Mouse (Mus musculus) midbrain, embryonic 11.5 days (tissue): ENCODE measurements around the gene Cadm1. TPM values are rescaled to one million over a fixed set of nuclear protein-coding genes. Genes with fewer than 3 reads are reported as not detected.

Experiments
- ATAC-seq: fragments of 200-750 bp; cut with Nextera tagmentation; 2 replicates; pipeline ENCODE4 v1.8.0; 2017; ENCODE audit warnings: moderate TSS enrichment, moderate library complexity; ENCODE audit not compliant: low FRiP score
- DNase-seq: peaks from one replicate; pipeline ENCODE4 v3.0.0; 2015; ENCODE audit warnings: low spot score; ENCODE audit errors: missing footprints
- H3K27ac ChIP-seq: fragments of 300-500 bp; sonication (generic); 2 replicates; pipeline ENCODE4 v1.5.1; 2014; ENCODE audit warnings: low read depth, low read length
- H3K27me3 ChIP-seq: fragments of 300-500 bp; sonication (generic); 2 replicates; pipeline ENCODE4 v1.6.1; 2014; ENCODE audit warnings: mild to moderate bottlenecking, low read length, moderate library complexity, mixed read lengths; ENCODE audit not compliant: control insufficient read depth, insufficient read depth
- H3K36me3 ChIP-seq: fragments of 300-500 bp; sonication (generic); 2 replicates; pipeline ENCODE4 v1.6.1; 2014; ENCODE audit warnings: mild to moderate bottlenecking, low read length, moderate library complexity, mixed read lengths; ENCODE audit not compliant: control insufficient read depth, insufficient read depth
- H3K4me1 ChIP-seq: fragments of 300-500 bp; sonication (generic); 2 replicates; pipeline ENCODE4 v1.6.1; 2014; ENCODE audit warnings: low read length; ENCODE audit not compliant: control insufficient read depth, insufficient read depth
- H3K4me2 ChIP-seq: fragments of 300-500 bp; sonication (generic); 2 replicates; pipeline ENCODE4 v1.6.1; 2014; ENCODE audit warnings: mild to moderate bottlenecking, moderate library complexity
- H3K4me3 ChIP-seq: fragments of 300-500 bp; sonication (generic); 2 replicates; pipeline ENCODE4 v1.5.1; 2014; ENCODE audit warnings: low read depth, low read length
- H3K9ac ChIP-seq: fragments of 300-500 bp; sonication (generic); 2 replicates; pipeline ENCODE4 v1.6.1; 2014; ENCODE audit warnings: low read length
- H3K9me3 ChIP-seq: fragments of 300-500 bp; sonication (generic); 2 replicates; pipeline ENCODE4 v1.6.1; 2016; ENCODE audit warnings: low read length; ENCODE audit not compliant: control insufficient read depth
- WGBS: fragments of 180-500 bp; shearing (Covaris S2); extraction: QIAGEN DNeasy Blood & Tissue Kit; methylation state at CpG from one replicate; pipeline ENCODE4 v1.1.7; 2014; 5-methylcytosine and 5-hydroxymethylcytosine counted together
- polyA plus RNA-seq: library from polyadenylated mRNA; unstranded; fragments of >200 nt; fragmentation: Nextera tagmentation; extraction: Ambion mirVana; gene quantifications from 2 replicates; pipeline ENCODE4 v1.2.1, GENCODE M21; 2014

Cadm1 gene
- polyA plus RNA-seq, 1 experiment from 2014 or later, result 90.9 TPM

DNA sequence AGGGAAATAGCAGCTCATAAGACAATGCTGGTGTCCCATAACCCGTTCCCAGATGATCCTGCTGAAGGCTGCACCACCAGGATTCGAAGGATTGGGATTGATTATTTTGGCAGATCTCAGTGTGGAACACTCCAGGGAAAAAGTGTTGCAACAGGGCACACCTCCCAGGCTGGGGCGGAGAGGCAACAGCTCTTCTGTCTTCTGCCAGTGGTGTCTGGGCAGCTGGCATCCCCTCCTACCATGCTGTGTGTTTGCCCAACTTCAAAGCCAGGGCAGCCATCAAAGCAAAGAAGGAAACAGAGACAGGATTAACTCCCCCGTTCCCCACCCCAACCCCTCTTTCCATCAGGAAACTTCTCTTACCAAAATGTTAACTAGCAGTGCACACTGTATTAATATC, 13.7 kb upstream of the Cadm1 start:
- Histone ChIP-seq H3K9me3 (no peaks in the 10 kb centered on the region), H3K36me3 (no peaks in the 10 kb centered on the region), H3K27me3 (no peaks in the 10 kb centered on the region), H3K4me3 (no peak overlapping the region), H3K9ac (no peak overlapping the region), H3K27ac (no peak overlapping the region), H3K4me1 (no peaks in the 10 kb centered on the region), H3K4me2 (no peak overlapping the region)
- WGBS, result 46% methylated on average over 4 of the region's 4 CpGs
- ATAC-seq, result no peak
- peak; percentile 66 for DNase-seq

DNA sequence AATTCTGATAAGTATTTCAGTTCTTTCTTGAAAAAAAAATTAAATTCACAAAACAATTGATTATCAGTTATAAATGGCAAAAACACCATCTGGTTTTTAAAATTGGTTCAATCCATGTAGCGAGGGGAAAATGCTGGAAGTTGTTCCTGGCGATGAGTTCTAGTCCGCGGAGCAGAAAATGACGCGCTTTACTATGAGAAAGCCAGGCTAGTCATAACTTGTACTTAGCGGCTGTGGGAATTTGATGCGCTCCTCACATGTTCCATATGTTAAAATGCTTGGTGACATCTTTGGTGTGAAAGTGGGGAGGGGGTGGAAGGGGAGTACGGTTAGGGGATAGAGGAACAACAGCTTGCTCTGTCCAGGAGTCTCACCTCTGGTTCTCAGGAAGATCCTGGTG, 2.7 kb upstream of the Cadm1 start:
- H3K27me3 ChIP-seq, result no peaks in the 10 kb centered on the region; the same call in 1 of the 2 replicates
- H3K9ac ChIP-seq, result no peak overlapping the region
- no peaks in the 10 kb centered on the region for H3K9me3 ChIP-seq
- peaks cover 10% of the 10 kb centered on the region; the same call in 1 of the 2 replicates for H3K4me1 ChIP-seq
- H3K36me3 ChIP-seq, result no peaks in the 10 kb centered on the region
- H3K27ac ChIP-seq, result no peak overlapping the region
- H3K4me3 ChIP-seq, result no peak overlapping the region
- ATAC-seq (no peak), DNase-seq (peak; percentile 33)
- WGBS, result 94% methylated on average over 9 of the region's 9 CpGs
- H3K4me2 ChIP-seq, result no peak overlapping the region

DNA sequence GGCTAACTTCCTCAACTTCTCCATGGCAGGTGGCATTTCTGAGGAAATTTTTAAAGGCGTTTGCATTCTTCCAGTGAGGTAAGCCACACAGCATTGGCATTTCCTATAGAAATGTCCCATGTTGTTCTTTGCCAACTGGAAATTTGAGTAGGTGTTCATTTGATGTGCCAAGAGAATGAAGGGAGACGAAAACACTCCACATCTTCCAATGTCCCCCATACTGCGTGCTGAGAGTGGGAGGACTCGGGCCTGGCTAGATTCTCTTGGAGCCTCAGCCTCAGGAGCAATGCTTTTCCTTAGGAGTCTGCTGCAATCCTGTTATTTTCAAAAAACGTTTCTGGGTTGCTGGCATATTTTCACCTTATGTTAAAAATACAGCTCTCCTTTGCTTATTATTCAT, 2.2 kb upstream of the Cadm1 start:
- peaks cover 15% of the 10 kb centered on the region; the same call in 1 of the 2 replicates for H3K4me1 ChIP-seq
- no peaks in the 10 kb centered on the region for H3K36me3 ChIP-seq
- H3K4me2 ChIP-seq, result no peak overlapping the region
- WGBS, result 87% methylated on average over 5 of the region's 5 CpGs
- DNase-seq (no peak), ATAC-seq (no peak)
- H3K4me3 ChIP-seq, result no peak overlapping the region
- H3K9ac ChIP-seq, result no peak overlapping the region
- H3K9me3 ChIP-seq, result no peaks in the 10 kb centered on the region
- no peak overlapping the region for H3K27ac ChIP-seq
- no peaks in the 10 kb centered on the region; the same call in 1 of the 2 replicates for H3K27me3 ChIP-seq

GRCm38 (mm10) chr9:47529182-47529581, 791 bp upstream of the Cadm1 start:
- DNase-seq (peak; percentile 91), ATAC-seq (no peak)
- H3K9me3 ChIP-seq, result no peaks in the 10 kb centered on the region
- H3K9ac ChIP-seq, result peak overlapping the region; percentile 24
- no peaks in the 10 kb centered on the region for H3K36me3 ChIP-seq
- H3K4me1 ChIP-seq, result peaks cover 27% of the 10 kb centered on the region
- peak overlapping the region; percentile 80 for H3K4me3 ChIP-seq
- H3K27me3 ChIP-seq, result no peaks in the 10 kb centered on the region; the same call in 1 of the 2 replicates
- H3K27ac ChIP-seq, result no peak overlapping the region
- 2% methylated on average over 11 of the region's 11 CpGs for WGBS
- H3K4me2 ChIP-seq, result peak overlapping the region; percentile 62

- H3K27ac ChIP-seq, result peak overlapping the region; percentile 79
- H3K36me3 ChIP-seq, result no peaks in the 10 kb centered on the region
- no peaks in the 10 kb centered on the region for H3K9me3 ChIP-seq
- no peak for DNase-seq
- H3K4me3 ChIP-seq, result peak overlapping the region; percentile 80
- no peaks in the 10 kb centered on the region; the same call in 1 of the 2 replicates for H3K27me3 ChIP-seq
- H3K4me1 ChIP-seq, result peaks cover 27% of the 10 kb centered on the region
- under 1% methylated on average over 26 of the region's 30 CpGs for WGBS
- H3K9ac ChIP-seq, result peak overlapping the region; percentile 95
- no peak; the same call in 1 of the 2 replicates for ATAC-seq
- H3K4me2 ChIP-seq, result peak overlapping the region; percentile 78
Measured at GRCm38 (mm10) chr9:47530544-47530921, 560 bp downstream of the Cadm1 start.

GRCm38 (mm10) chr9:47530922-47531850, 1.2 kb downstream of the Cadm1 start:
- Histone ChIP-seq H3K36me3 (no peaks in the 10 kb centered on the region), H3K9me3 (no peaks in the 10 kb centered on the region), H3K4me2 (peak overlapping the region; percentile 78), H3K27me3 (no peaks in the 10 kb centered on the region; the same call in 1 of the 2 replicates), H3K27ac (peak overlapping the region; percentile 71), H3K9ac (peak overlapping the region; percentile 95), H3K4me1 (peaks cover 27% of the 10 kb centered on the region), H3K4me3 (peak overlapping the region; percentile 80)
- WGBS, result under 1% methylated on average over 90 of the region's 110 CpGs
- ATAC-seq, result peak; percentile 44
- peak; percentile 97 for DNase-seq

DNA sequence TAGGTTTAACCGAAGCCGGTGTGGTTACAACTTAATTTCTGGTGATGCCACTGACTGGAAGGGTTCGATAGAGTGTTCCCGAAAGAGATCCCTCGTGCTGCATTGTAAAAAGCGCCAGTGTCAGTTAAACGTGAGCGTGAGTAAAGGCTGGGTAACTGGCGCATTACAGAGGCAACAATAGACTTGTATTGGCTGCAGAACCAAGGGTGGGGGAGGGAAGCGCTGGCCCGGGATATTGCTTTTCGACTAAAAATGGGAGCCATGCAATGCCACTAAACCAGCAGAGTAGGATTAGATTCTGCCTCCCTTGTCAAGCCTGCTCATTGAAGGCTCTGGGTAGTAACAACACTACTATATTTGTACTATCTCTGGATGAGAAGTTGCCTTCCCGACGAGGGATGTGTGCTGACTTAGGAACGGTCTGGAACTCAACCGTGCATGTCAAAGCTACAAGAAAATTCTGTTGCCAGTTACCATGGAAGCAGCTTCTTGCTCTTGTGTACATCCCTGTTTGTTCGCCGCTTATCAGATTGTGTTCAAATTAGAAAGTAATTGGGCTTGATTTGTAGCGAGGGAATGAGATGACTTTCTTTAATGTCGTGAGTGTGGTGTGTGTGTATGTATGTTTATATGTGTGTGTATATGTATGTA, 2.4 kb downstream of the Cadm1 start:
- peak overlapping the region; percentile 80 for H3K4me3 ChIP-seq
- no peak overlapping the region for H3K27ac ChIP-seq
- 3% methylated on average over 20 of the region's 20 CpGs for WGBS

DNA sequence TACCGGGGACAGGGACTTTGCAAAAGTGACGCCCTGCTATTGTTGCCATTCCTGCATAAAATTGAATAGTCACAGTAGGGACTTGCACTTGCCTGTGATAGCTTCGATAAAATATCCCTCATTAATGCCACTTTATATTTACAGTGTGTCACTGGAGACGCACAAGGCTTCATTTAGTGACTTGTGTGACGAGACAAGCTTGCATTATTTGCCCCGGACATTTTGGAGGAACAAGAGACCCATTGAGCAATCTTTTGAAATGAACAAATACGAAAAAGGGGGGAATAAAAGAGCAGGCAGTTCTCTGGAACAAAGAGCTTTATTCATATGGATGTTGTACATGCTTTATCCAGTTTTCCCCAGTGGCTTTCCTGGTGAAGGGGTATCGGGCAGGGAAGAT, 3.5 kb downstream of the Cadm1 start:
- Histone ChIP-seq H3K27me3 (no peaks in the 10 kb centered on the region; the same call in 1 of the 2 replicates), H3K4me3 (peak overlapping the region; percentile 80; the same call in 1 of the 2 replicates), H3K9me3 (no peaks in the 10 kb centered on the region), H3K4me2 (peak overlapping the region; percentile 78), H3K27ac (no peak overlapping the region), H3K36me3 (no peaks in the 10 kb centered on the region), H3K4me1 (peaks cover 27% of the 10 kb centered on the region), H3K9ac (peak overlapping the region; percentile 36; the same call in 1 of the 2 replicates)
- 9% methylated on average over 8 of the region's 8 CpGs for WGBS
- ATAC-seq (no peak), DNase-seq (peak; percentile 87)

More for the DNA sequence above, 2.4 kb downstream of the Cadm1 start:
- Histone ChIP-seq H3K4me1 (peaks cover 27% of the 10 kb centered on the region), H3K36me3 (no peaks in the 10 kb centered on the region), H3K4me2 (peak overlapping the region; percentile 78), H3K9ac (peak overlapping the region; percentile 95), H3K9me3 (no peaks in the 10 kb centered on the region), H3K27me3 (no peaks in the 10 kb centered on the region; the same call in 1 of the 2 replicates)
- ATAC-seq (no peak), DNase-seq (peak; percentile 95)
